Mouse (Mus musculus) B cell, adult 62 days (primary cell): ENCODE results near the gene Gm5565. TPM values are rescaled to one million over a fixed set of nuclear protein-coding genes. Genes with fewer than 3 reads are reported as not detected.

Source experiments
- total RNA-seq: library from RNA; stranded (reverse); gene quantifications from 4 replicates; pipeline ENCODE4 v1.2.4, GENCODE M21; 2023

Gm5565 gene
- not detected in 4 replicates for total RNA-seq

DNA sequence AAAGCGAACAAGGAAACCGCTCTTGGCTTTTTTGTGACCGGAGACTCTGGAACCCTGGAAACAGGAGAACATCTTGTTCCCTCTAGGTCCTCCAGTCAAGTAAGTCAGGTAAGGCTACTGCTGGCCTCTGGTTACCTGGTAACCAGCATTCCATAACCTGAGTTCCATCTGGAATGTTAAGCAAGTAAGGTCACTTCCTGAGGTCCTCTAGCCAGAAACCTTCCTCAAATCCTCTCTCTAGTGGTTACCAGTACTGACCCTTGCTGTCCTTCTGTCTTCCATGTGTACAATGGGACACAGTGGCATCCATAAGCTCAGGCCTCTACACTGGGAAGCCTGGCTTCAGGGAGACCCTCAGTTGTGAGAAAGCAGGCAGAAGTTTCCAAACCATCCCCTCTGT is at the start of gene Gm5565:
Gene Gm5565 (minus strand): TSS at position 101 of the 400 bp plus-strand sequence.

GRCm38 (mm10) chr5:146185204-146185603 is 24.9 kb upstream of the Gm5565 start, which contains the start of gene 1700001J03Rik:
Gene 1700001J03Rik, minus strand, starts transcription at chr5:146185304.

GRCm38 (mm10) chr5:146170621-146171020 is 10.3 kb upstream of the Gm5565 start, which contains the start of gene Gm6309:
Gene Gm6309, minus strand, starts transcription at chr5:146170721.

Other genes with a start within 250 kb of the Gm5565 start
- gene Cyp3a25, start 150.9 kb downstream of the Gm5565 start, total RNA-seq, result not detected in 4 replicates
- gene Cyp3a59, start 81.3 kb downstream of the Gm5565 start, total RNA-seq, result not detected in 4 replicates
- gene Gm6309, start 10.2 kb upstream of the Gm5565 start, total RNA-seq, result not detected in 4 replicates
- gene 1700001J03Rik, start 24.8 kb upstream of the Gm5565 start, total RNA-seq, result 1.8 to 3.3 TPM (median 2.7 TPM) in 4 replicates
- 35.5 to 45.7 TPM (median 43.3 TPM) in 4 replicates for gene Rnf6, start 61.0 kb upstream of the Gm5565 start, total RNA-seq
- gene Cdk8, start 70.7 kb upstream of the Gm5565 start, total RNA-seq, result 46.1 to 57.4 TPM (median 53.8 TPM) in 4 replicates
- not detected in 4 replicates for gene Wasf3, start 224.4 kb upstream of the Gm5565 start, total RNA-seq